ENCODE assay signal across 24 mouse cellular contexts in the genomic region with DNA sequence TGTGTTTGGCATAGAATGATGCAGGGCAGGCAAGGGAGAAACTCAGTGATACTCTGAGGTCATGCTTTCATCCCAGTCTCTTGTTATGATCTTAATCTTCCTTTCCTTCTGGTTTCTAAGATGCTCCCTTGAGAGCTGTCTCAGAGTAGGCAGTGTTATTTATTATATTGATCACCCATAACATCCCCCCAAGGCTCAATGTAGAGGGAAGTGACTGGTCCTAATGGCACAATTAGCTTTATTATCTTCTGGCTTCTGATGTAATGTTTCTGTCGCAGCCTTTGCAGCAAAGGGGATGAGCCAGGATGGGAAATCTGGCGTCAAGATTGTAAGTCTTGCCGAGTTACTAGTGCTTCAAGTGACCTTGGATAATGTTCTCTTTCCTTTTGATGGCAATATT.
"Had no signal": no experiment of that assay in that cellular context is flagged by ENCODE, and none has a peak within 500 bp of the region (broad histone marks: within the 10 kb centered on the region; RNA-seq: fewer than 3 reads in every experiment).

No protein-coding gene starts in this region.

- H3K4me2 ChIP-seq: heart, embryonic 12.5 days; hindbrain, embryonic 12.5 days; hindbrain, embryonic 15.5 days; intestine, embryonic 15.5 days; limb, embryonic 12.5 days; liver, embryonic 11.5 days; liver, embryonic 13.5 days had no signal

- H3K27ac ChIP-seq: heart, embryonic 10.5 days; hindbrain, embryonic 12.5 days; hindbrain, embryonic 15.5 days; intestine, embryonic 15.5 days; layer of hippocampus, adult 2 months; left cerebral cortex, adult 2 months; limb, embryonic 10.5 days; limb, embryonic 12.5 days; liver, embryonic 13.5 days had no signal

- H3K27me3 ChIP-seq: heart, embryonic 12.5 days; hindbrain, embryonic 12.5 days; hindbrain, embryonic 15.5 days; intestine, embryonic 15.5 days; limb, embryonic 12.5 days; liver, embryonic 13.5 days had no signal

- DNase-seq: gastrocnemius, postnatal 14 days; gastrocnemius, postnatal 36 days; heart, adult 11 months; heart, postnatal 10 days; heart, postnatal 4 days; kidney, adult 18-20 months; kidney, adult 8-10 months; kidney, postnatal 10 days; kidney, postnatal 25 days; kidney, postnatal 4 days; liver; liver, embryonic 13.5 days had no signal

- H3K9ac ChIP-seq: heart, embryonic 12.5 days; hindbrain, embryonic 12.5 days; hindbrain, embryonic 15.5 days; intestine, embryonic 15.5 days; limb, embryonic 12.5 days; liver, embryonic 13.5 days had no signal

- H3K4me1 ChIP-seq: heart, embryonic 10.5 days; heart, embryonic 12.5 days; intestine, embryonic 15.5 days; liver, embryonic 13.5 days had no signal

- ATAC-seq: inflammation-experienced regulatory T-cells, adult 6 months; intestine, embryonic 15.5 days; intestine, postnatal 0 days had no signal

- H3K4me3 ChIP-seq: heart, embryonic 10.5 days; heart, embryonic 12.5 days; hindbrain, embryonic 12.5 days; hindbrain, embryonic 15.5 days; intestine, embryonic 15.5 days; layer of hippocampus, adult 2 months; left cerebral cortex, adult 2 months; limb, embryonic 10.5 days; limb, embryonic 12.5 days; liver, embryonic 13.5 days had no signal

- H3K36me3 ChIP-seq: heart, embryonic 10.5 days; heart, embryonic 12.5 days; hindbrain, embryonic 12.5 days; hindbrain, embryonic 15.5 days; intestine, embryonic 15.5 days; limb, embryonic 10.5 days; limb, embryonic 12.5 days; liver, embryonic 13.5 days had no signal

- H3K9me3 ChIP-seq: heart, embryonic 10.5 days; heart, embryonic 12.5 days; hindbrain, embryonic 12.5 days; hindbrain, embryonic 15.5 days; intestine, embryonic 15.5 days; limb, embryonic 10.5 days; limb, embryonic 12.5 days; liver, embryonic 13.5 days had no signal
